ENCODE assay signal across 8 mouse cellular contexts in genomic region chr11:80376651-80377050, GRCm38 (mm10). TPM values are rescaled to one million over a fixed set of nuclear protein-coding genes. Genes with fewer than 3 reads are reported as not detected.
DNase-seq lines count a peak whose midpoint lies in the region; ATAC-seq and TF ChIP-seq lines count a peak whose summit lies in the region.

No protein-coding gene starts in this region.

- no peak for DNase-seq in hindbrain, embryonic 10.5 days (ENCODE audit: low spot score)
- no peak for DNase-seq in hindbrain, embryonic 11.5 days (ENCODE audit: low spot score)
- DNase-seq in hindbrain, embryonic 14.5 days (ENCODE audit: low spot score): no peak
- DNase-seq in adrenal gland, postnatal 36 days: no peak
- DNase-seq in frontal cortex, adult 2 months (ENCODE audit: extremely low spot score in 1 of 2, low spot score in 1 of 2): no peak
- DNase-seq in heart, postnatal 4 days: no peak

- no peaks in the 10 kb centered on the region for H3K9me3 ChIP-seq in hindbrain, embryonic 10.5 days
- H3K9me3 ChIP-seq in hindbrain, embryonic 11.5 days (ENCODE audit: control insufficient read depth, low read length): no peaks in the 10 kb centered on the region
- H3K9me3 ChIP-seq in E14TG2a.4 (ENCODE audit: low read length): no peaks in the 10 kb centered on the region
- no peaks in the 10 kb centered on the region for H3K9me3 ChIP-seq in hindbrain, embryonic 14.5 days (ENCODE audit: control insufficient read depth, low read length)
- no peaks in the 10 kb centered on the region for H3K9me3 ChIP-seq in midbrain, embryonic 15.5 days

- peak overlapping the region; percentile 73 for H3K4me3 ChIP-seq in hindbrain, embryonic 10.5 days
- H3K4me3 ChIP-seq in hindbrain, embryonic 11.5 days (ENCODE audit: low read depth, low read length): no peak overlapping the region
- H3K4me3 ChIP-seq in E14TG2a.4 (replicated peaks; ENCODE audit: low read length): peak overlapping the region; percentile 96
- H3K4me3 ChIP-seq in hindbrain, embryonic 14.5 days (replicated peaks; ENCODE audit: low read length): no peak overlapping the region
- peak overlapping the region; percentile 97; the same call in 1 of the 2 replicates for H3K4me3 ChIP-seq in midbrain, embryonic 15.5 days

- peaks cover 41% of the 10 kb centered on the region for H3K36me3 ChIP-seq in hindbrain, embryonic 10.5 days
- H3K36me3 ChIP-seq in hindbrain, embryonic 11.5 days (ENCODE audit: control insufficient read depth, insufficient read depth, low read length): no peaks in the 10 kb centered on the region; the same call in 1 of the 2 replicates
- peaks cover 40% of the 10 kb centered on the region for H3K36me3 ChIP-seq in E14TG2a.4 (ENCODE audit: insufficient read depth, low read length)
- H3K36me3 ChIP-seq in hindbrain, embryonic 14.5 days (replicated peaks; ENCODE audit: control insufficient read depth, insufficient read depth): peaks cover 34% of the 10 kb centered on the region
- H3K36me3 ChIP-seq in midbrain, embryonic 15.5 days (replicated peaks): peaks cover 9% of the 10 kb centered on the region; the same call in 1 of the 2 replicates

- WGBS in hindbrain, embryonic 10.5 days: 84% methylated on average over 4 of the region's 4 CpGs
- WGBS in hindbrain, embryonic 11.5 days: 77% methylated on average over 4 of the region's 4 CpGs
- 64% methylated on average over 4 of the region's 4 CpGs for WGBS in hindbrain, embryonic 14.5 days
- 63% methylated on average over 4 of the region's 4 CpGs for WGBS in midbrain, embryonic 15.5 days

- H3K27me3 ChIP-seq in hindbrain, embryonic 10.5 days (ENCODE audit: insufficient read depth, poor library complexity, severe bottlenecking): no peaks in the 10 kb centered on the region
- no peaks in the 10 kb centered on the region for H3K27me3 ChIP-seq in hindbrain, embryonic 11.5 days (ENCODE audit: control insufficient read depth, insufficient read depth, low read length)
- no peaks in the 10 kb centered on the region; the same call in 1 of the 2 replicates for H3K27me3 ChIP-seq in E14TG2a.4 (ENCODE audit: insufficient read depth, low read length)
- no peaks in the 10 kb centered on the region for H3K27me3 ChIP-seq in hindbrain, embryonic 14.5 days (ENCODE audit: control insufficient read depth, insufficient read depth, low read length)
- H3K27me3 ChIP-seq in midbrain, embryonic 15.5 days (replicated peaks): no peaks in the 10 kb centered on the region

- no peak for TF ChIP-seq CTCF in E14TG2a.4 (conservative IDR thresholded peaks at IDR 0.05; ENCODE audit: low read length)

- H3K9ac ChIP-seq in hindbrain, embryonic 11.5 days (ENCODE audit: low read depth, low read length): no peak overlapping the region
- H3K9ac ChIP-seq in hindbrain, embryonic 14.5 days: peak overlapping the region; percentile 96; the same call in 1 of the 2 replicates
- H3K9ac ChIP-seq in midbrain, embryonic 15.5 days: no peak overlapping the region

- peaks cover 14% of the 10 kb centered on the region for H3K4me1 ChIP-seq in hindbrain, embryonic 10.5 days (replicated peaks)
- no peaks in the 10 kb centered on the region for H3K4me1 ChIP-seq in hindbrain, embryonic 11.5 days (replicated peaks; ENCODE audit: control insufficient read depth, insufficient read depth, low read length)
- peaks cover 10% of the 10 kb centered on the region for H3K4me1 ChIP-seq in E14TG2a.4 (replicated peaks; ENCODE audit: low read depth, low read length)
- peaks cover 10% of the 10 kb centered on the region for H3K4me1 ChIP-seq in hindbrain, embryonic 14.5 days (replicated peaks; ENCODE audit: control insufficient read depth, insufficient read depth, low read length)
- peaks cover 15% of the 10 kb centered on the region for H3K4me1 ChIP-seq in midbrain, embryonic 15.5 days

- no peak overlapping the region for H3K4me2 ChIP-seq in hindbrain, embryonic 11.5 days (replicated peaks; ENCODE audit: low read depth, low read length)
- H3K4me2 ChIP-seq in hindbrain, embryonic 14.5 days (replicated peaks): peak overlapping the region; percentile 66; the same call in 1 of the 2 replicates
- H3K4me2 ChIP-seq in midbrain, embryonic 15.5 days: peak overlapping the region; percentile 86

- no peak for ATAC-seq in hindbrain, embryonic 11.5 days (ENCODE audit: low FRiP score)
- ATAC-seq in hindbrain, embryonic 14.5 days (ENCODE audit: low FRiP score): no peak
- ATAC-seq in midbrain, embryonic 15.5 days (replicated peaks): no peak

- no peak overlapping the region for H3K27ac ChIP-seq in hindbrain, embryonic 10.5 days
- no peak overlapping the region for H3K27ac ChIP-seq in hindbrain, embryonic 11.5 days (ENCODE audit: low read depth, low read length)
- H3K27ac ChIP-seq in hindbrain, embryonic 14.5 days: no peak overlapping the region
- H3K27ac ChIP-seq in midbrain, embryonic 15.5 days: no peak overlapping the region

RNA-seq across cellular contexts. Expression of gene 5730455P16Rik, which starts 1.2 kb away (rescaled TPM):
- 19.4 and 24.4 TPM in 2 replicates for polyA plus RNA-seq in hindbrain, embryonic 10.5 days (2016; fragmentation: Nextera tagmentation; extraction: Ambion mirVana)
- 24.9 and 25.2 TPM in 2 replicates for polyA plus RNA-seq in hindbrain, embryonic 11.5 days (2014; fragmentation: Nextera tagmentation; extraction: Ambion mirVana)
- 37.6 and 40.4 TPM in 2 replicates for polyA plus RNA-seq in hindbrain, embryonic 14.5 days (2014; fragmentation: Nextera tagmentation; extraction: Ambion mirVana)
- 33.9 and 37.4 TPM in 2 replicates for polyA plus RNA-seq in midbrain, embryonic 15.5 days (2015; fragmentation: Nextera tagmentation; extraction: Ambion mirVana)
- 10 to 100 TPM; 12.7 to 20.5 TPM for total RNA-seq in adrenal gland, postnatal 36 days (2021)
- 27.1 and 33.0 TPM in 2 replicates for polyA plus RNA-seq in frontal cortex, adult 2 months (2012; rRNA removed)
- 10 to 100 TPM; 15.2 to 17.5 TPM for total RNA-seq in heart, postnatal 4 days (2021)

RNA-seq across cellular contexts. Expression of gene Zfp207, which starts 6.4 kb away (rescaled TPM):
- 244 and 296 TPM in 2 replicates for polyA plus RNA-seq in hindbrain, embryonic 10.5 days (2016; fragmentation: Nextera tagmentation; extraction: Ambion mirVana)
- 332 and 351 TPM in 2 replicates for polyA plus RNA-seq in hindbrain, embryonic 11.5 days (2014; fragmentation: Nextera tagmentation; extraction: Ambion mirVana)
- polyA plus RNA-seq in hindbrain, embryonic 14.5 days (2014; fragmentation: Nextera tagmentation; extraction: Ambion mirVana): 190 and 213 TPM in 2 replicates
- polyA plus RNA-seq in midbrain, embryonic 15.5 days (2015; fragmentation: Nextera tagmentation; extraction: Ambion mirVana): 183 and 194 TPM in 2 replicates
- total RNA-seq in adrenal gland, postnatal 36 days (2021): 100 to 1,000 TPM; 122 to 136 TPM
- 154 and 162 TPM in 2 replicates for polyA plus RNA-seq in frontal cortex, adult 2 months (2012; rRNA removed)
- 100 to 1,000 TPM; 101 to 112 TPM for total RNA-seq in heart, postnatal 4 days (2021)

RNA-seq across cellular contexts. Expression of gene Psmd11, which starts 51.8 kb away (rescaled TPM):
- polyA plus RNA-seq in hindbrain, embryonic 10.5 days (2016; fragmentation: Nextera tagmentation; extraction: Ambion mirVana): 344 and 387 TPM in 2 replicates
- 354 and 383 TPM in 2 replicates for polyA plus RNA-seq in hindbrain, embryonic 11.5 days (2014; fragmentation: Nextera tagmentation; extraction: Ambion mirVana)
- polyA plus RNA-seq in hindbrain, embryonic 14.5 days (2014; fragmentation: Nextera tagmentation; extraction: Ambion mirVana): 256 and 266 TPM in 2 replicates
- polyA plus RNA-seq in midbrain, embryonic 15.5 days (2015; fragmentation: Nextera tagmentation; extraction: Ambion mirVana): 273 and 278 TPM in 2 replicates
- total RNA-seq in adrenal gland, postnatal 36 days (2021): 100 to 1,000 TPM; 159 to 167 TPM
- 72.2 and 73.9 TPM in 2 replicates for polyA plus RNA-seq in frontal cortex, adult 2 months (2012; rRNA removed)
- 100 to 1,000 TPM; 104 to 111 TPM for total RNA-seq in heart, postnatal 4 days (2021)

Comparison
In these comparisons a context has a peak if more than half of its experiments do, and no peak if none do; other contexts are left out.
1. H3K4me3 ChIP-seq: peak in hindbrain, embryonic 10.5 days (single experiment), E14TG2a.4 (single experiment) and midbrain, embryonic 15.5 days (single experiment); none in hindbrain, embryonic 11.5 days (single experiment) and hindbrain, embryonic 14.5 days (single experiment).